Mouse (Mus musculus): ENCODE measurements around the gene Klhl32. TPM values are rescaled to one million over a fixed set of nuclear protein-coding genes. Genes with fewer than 3 reads are reported as not detected.

The Klhl32 gene
- polyA plus RNA-seq, 1 experiment from 2014 or later, result 10.5 TPM

GRCm38 (mm10) chr4:24574276-24574675 is 276.6 kb downstream of the Klhl32 start:
- H3K4me1 ChIP-seq (ENCODE audit: control insufficient read depth, insufficient read depth, low read length), result no peaks in the 10 kb centered on the region
- DNase-seq (ENCODE audit: low spot score) (peak; percentile 80), ATAC-seq (ENCODE audit: insufficient read depth, low FRiP score, low TSS enrichment) (peak; percentile 82; the same call in 1 of the 2 replicates)
- H3K27me3 ChIP-seq (ENCODE audit: control insufficient read depth, insufficient read depth, low read length), result no peaks in the 10 kb centered on the region
- 21% methylated on average over 6 of the region's 6 CpGs for WGBS
- H3K9me3 ChIP-seq (ENCODE audit: control insufficient read depth, low read length), result no peaks in the 10 kb centered on the region
- no peak overlapping the region for H3K4me3 ChIP-seq (ENCODE audit: low read depth, low read length)
- no peaks in the 10 kb centered on the region for H3K36me3 ChIP-seq (ENCODE audit: control insufficient read depth, insufficient read depth, low read length)
- H3K27ac ChIP-seq (ENCODE audit: low read depth, low read length), result no peak overlapping the region
- H3K4me2 ChIP-seq (ENCODE audit: low read depth), result no peak overlapping the region
- H3K9ac ChIP-seq (ENCODE audit: low read length), result no peak overlapping the region

GRCm38 (mm10) chr4:24568989-24569556 is 281.9 kb downstream of the Klhl32 start:
- Histone ChIP-seq H3K9me3 (ENCODE audit: control insufficient read depth, low read length) (no peaks in the 10 kb centered on the region), H3K27ac (ENCODE audit: low read depth, low read length) (no peak overlapping the region), H3K9ac (ENCODE audit: low read length) (no peak overlapping the region), H3K27me3 (ENCODE audit: control insufficient read depth, insufficient read depth, low read length) (no peaks in the 10 kb centered on the region), H3K4me3 (ENCODE audit: low read depth, low read length) (no peak overlapping the region), H3K4me1 (ENCODE audit: control insufficient read depth, insufficient read depth, low read length) (no peaks in the 10 kb centered on the region), H3K4me2 (ENCODE audit: low read depth) (no peak overlapping the region), H3K36me3 (ENCODE audit: control insufficient read depth, insufficient read depth, low read length) (no peaks in the 10 kb centered on the region)
- no peak for ATAC-seq (ENCODE audit: insufficient read depth, low FRiP score, low TSS enrichment)
- no peak for DNase-seq (ENCODE audit: low spot score)
- WGBS, result 82% methylated on average over 7 of the region's 7 CpGs

DNA sequence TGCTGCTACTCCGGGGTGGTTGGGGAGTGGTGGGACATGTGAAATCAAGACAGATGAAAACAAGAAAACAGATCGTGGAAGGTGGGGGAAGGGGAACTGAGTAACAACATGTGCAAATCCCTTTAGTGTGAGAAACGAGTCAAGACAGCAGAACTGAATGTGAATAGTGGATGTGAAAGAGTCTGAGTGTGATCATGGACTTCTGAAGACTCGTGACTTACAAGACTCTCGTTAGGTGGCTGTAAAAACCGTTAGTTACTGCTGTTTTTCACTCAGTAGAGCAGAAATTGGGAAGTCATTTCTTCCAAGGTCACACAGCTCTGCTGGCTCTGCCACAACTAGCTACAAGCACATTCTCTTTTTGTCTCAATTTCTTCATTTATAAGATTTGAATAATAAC is 282.9 kb downstream of the Klhl32 start:
- Histone ChIP-seq H3K9ac (ENCODE audit: low read length) (no peak overlapping the region), H3K9me3 (ENCODE audit: control insufficient read depth, low read length) (no peaks in the 10 kb centered on the region), H3K4me1 (ENCODE audit: control insufficient read depth, insufficient read depth, low read length) (no peaks in the 10 kb centered on the region), H3K4me3 (ENCODE audit: low read depth, low read length) (no peak overlapping the region), H3K27ac (ENCODE audit: low read depth, low read length) (no peak overlapping the region), H3K36me3 (ENCODE audit: control insufficient read depth, insufficient read depth, low read length) (no peaks in the 10 kb centered on the region), H3K4me2 (ENCODE audit: low read depth) (no peak overlapping the region), H3K27me3 (ENCODE audit: control insufficient read depth, insufficient read depth, low read length) (no peaks in the 10 kb centered on the region)
- WGBS, result 61% methylated on average over 6 of the region's 6 CpGs
- ATAC-seq (ENCODE audit: insufficient read depth, low FRiP score, low TSS enrichment) (no peak), DNase-seq (ENCODE audit: low spot score) (no peak)

Other genes starting within 250 kb of the Klhl32 start
- gene Ndufaf4, start 47.0 kb upstream of the Klhl32 start, polyA plus RNA-seq (2014; fragmentation: Nextera tagmentation; extraction: Ambion mirVana), result 68.5 and 69.0 TPM in 2 replicates
- 2.5 and 3.6 TPM in 2 replicates for gene Gpr63, start 115.3 kb upstream of the Klhl32 start, polyA plus RNA-seq (2014; fragmentation: Nextera tagmentation; extraction: Ambion mirVana)